Mouse (Mus musculus): ENCODE data around the gene Gga1. TPM values are rescaled to one million over a fixed set of nuclear protein-coding genes. Genes with fewer than 3 reads are reported as not detected.

Gga1 gene
- 33.9 and 44.8 TPM in 2 replicates for polyA plus RNA-seq (2014; fragmentation: Nextera tagmentation; extraction: Ambion mirVana)

GRCm38 (mm10) chr15:78876991-78877809, at the start of gene Gga1:
Gene Gga1 (plus strand): TSS chr15:78877190.
- Histone ChIP-seq H3K36me3 (ENCODE audit: control insufficient read depth, insufficient read depth, low read length) (peaks cover 25% of the 10 kb centered on the region), H3K9me3 (ENCODE audit: control insufficient read depth, low read length) (no peaks in the 10 kb centered on the region), H3K27me3 (ENCODE audit: control insufficient read depth, insufficient read depth, low read length) (no peaks in the 10 kb centered on the region), H3K9ac (ENCODE audit: low read depth, low read length) (peak within 1 kb of the TSS; percentile 89), H3K27ac (ENCODE audit: low read depth, low read length) (peak within 1 kb of the TSS; percentile 99), H3K4me3 (ENCODE audit: low read length) (peak within 1 kb of the TSS; percentile 69), H3K4me1 (ENCODE audit: control insufficient read depth, insufficient read depth, low read length) (peaks cover 12% of the 10 kb centered on the region), H3K4me2 (replicated peaks; ENCODE audit: low read depth, low read length) (peak within 1 kb of the TSS; percentile 92)
- WGBS, result under 1% methylated on average over 66 of the region's 95 CpGs
- peak; percentile 91 for ATAC-seq (ENCODE audit: low FRiP score, low TSS enrichment)

GRCm38 (mm10) chr15:78828315-78828714, 48.7 kb upstream of the Gga1 start:
- no peaks in the 10 kb centered on the region for H3K9me3 ChIP-seq (ENCODE audit: control insufficient read depth, low read length)
- no peak overlapping the region for H3K9ac ChIP-seq (ENCODE audit: low read depth, low read length)
- no peaks in the 10 kb centered on the region for H3K36me3 ChIP-seq (ENCODE audit: control insufficient read depth, insufficient read depth, low read length)
- peaks cover 31% of the 10 kb centered on the region for H3K4me1 ChIP-seq (ENCODE audit: control insufficient read depth, insufficient read depth, low read length)
- no peak for ATAC-seq (ENCODE audit: low FRiP score, low TSS enrichment)
- no peak overlapping the region for H3K4me3 ChIP-seq (ENCODE audit: low read length)
- 20% methylated on average over 5 of the region's 5 CpGs for WGBS
- H3K27ac ChIP-seq (ENCODE audit: low read depth, low read length), result no peak overlapping the region
- no peaks in the 10 kb centered on the region; the same call in 1 of the 2 replicates for H3K27me3 ChIP-seq (ENCODE audit: control insufficient read depth, insufficient read depth, low read length)
- H3K4me2 ChIP-seq (replicated peaks; ENCODE audit: low read depth, low read length), result no peak overlapping the region

- no peak for ATAC-seq (ENCODE audit: low FRiP score, low TSS enrichment)
- Histone ChIP-seq H3K9me3 (ENCODE audit: control insufficient read depth, low read length) (no peaks in the 10 kb centered on the region), H3K36me3 (ENCODE audit: control insufficient read depth, insufficient read depth, low read length) (no peaks in the 10 kb centered on the region), H3K4me3 (ENCODE audit: low read length) (no peak overlapping the region), H3K4me2 (replicated peaks; ENCODE audit: low read depth, low read length) (no peak overlapping the region), H3K27ac (ENCODE audit: low read depth, low read length) (no peak overlapping the region), H3K9ac (ENCODE audit: low read depth, low read length) (no peak overlapping the region), H3K27me3 (ENCODE audit: control insufficient read depth, insufficient read depth, low read length) (no peaks in the 10 kb centered on the region; the same call in 1 of the 2 replicates), H3K4me1 (ENCODE audit: control insufficient read depth, insufficient read depth, low read length) (peaks cover 44% of the 10 kb centered on the region)
- 80% methylated on average over 1 of the region's 1 CpGs for WGBS
Measured at GRCm38 (mm10) chr15:78829636-78830035, 47.4 kb upstream of the Gga1 start.

- Histone ChIP-seq H3K27ac (ENCODE audit: low read depth, low read length) (peak overlapping the region; percentile 87; the same call in 1 of the 2 replicates), H3K36me3 (ENCODE audit: control insufficient read depth, insufficient read depth, low read length) (no peaks in the 10 kb centered on the region), H3K4me1 (ENCODE audit: control insufficient read depth, insufficient read depth, low read length) (peaks cover 58% of the 10 kb centered on the region), H3K4me3 (ENCODE audit: low read length) (no peak overlapping the region), H3K27me3 (ENCODE audit: control insufficient read depth, insufficient read depth, low read length) (no peaks in the 10 kb centered on the region; the same call in 1 of the 2 replicates), H3K4me2 (replicated peaks; ENCODE audit: low read depth, low read length) (no peak overlapping the region), H3K9me3 (ENCODE audit: control insufficient read depth, low read length) (no peaks in the 10 kb centered on the region), H3K9ac (ENCODE audit: low read depth, low read length) (no peak overlapping the region)
- no peak for ATAC-seq (ENCODE audit: low FRiP score, low TSS enrichment)
- WGBS, result 47% methylated on average over 10 of the region's 10 CpGs
Measured at GRCm38 (mm10) chr15:78830742-78831719, 46.0 kb upstream of the Gga1 start.

- H3K27ac ChIP-seq (ENCODE audit: low read depth, low read length), result peak overlapping the region; percentile 87
- H3K9me3 ChIP-seq (ENCODE audit: control insufficient read depth, low read length), result no peaks in the 10 kb centered on the region
- peak; percentile 60 for ATAC-seq (ENCODE audit: low FRiP score, low TSS enrichment)
- WGBS, result 36% methylated on average over 18 of the region's 19 CpGs
- H3K4me2 ChIP-seq (replicated peaks; ENCODE audit: low read depth, low read length), result peak overlapping the region; percentile 17; the same call in 1 of the 2 replicates
- no peaks in the 10 kb centered on the region; the same call in 1 of the 2 replicates for H3K27me3 ChIP-seq (ENCODE audit: control insufficient read depth, insufficient read depth, low read length)
- peak overlapping the region; percentile 7; the same call in 1 of the 2 replicates for H3K9ac ChIP-seq (ENCODE audit: low read depth, low read length)
- H3K4me3 ChIP-seq (ENCODE audit: low read length), result no peak overlapping the region
- H3K4me1 ChIP-seq (ENCODE audit: control insufficient read depth, insufficient read depth, low read length), result peaks cover 59% of the 10 kb centered on the region
- no peaks in the 10 kb centered on the region for H3K36me3 ChIP-seq (ENCODE audit: control insufficient read depth, insufficient read depth, low read length)
Measured at GRCm38 (mm10) chr15:78831720-78832657, 45.0 kb upstream of the Gga1 start.

GRCm38 (mm10) chr15:78832701-78833123, 44.3 kb upstream of the Gga1 start:
- H3K36me3 ChIP-seq (ENCODE audit: control insufficient read depth, insufficient read depth, low read length), result no peaks in the 10 kb centered on the region
- peak; percentile 47 for ATAC-seq (ENCODE audit: low FRiP score, low TSS enrichment)
- H3K4me1 ChIP-seq (ENCODE audit: control insufficient read depth, insufficient read depth, low read length), result peaks cover 58% of the 10 kb centered on the region
- peak overlapping the region; percentile 87 for H3K27ac ChIP-seq (ENCODE audit: low read depth, low read length)
- H3K27me3 ChIP-seq (ENCODE audit: control insufficient read depth, insufficient read depth, low read length), result no peaks in the 10 kb centered on the region
- WGBS, result 20% methylated on average over 14 of the region's 14 CpGs
- peak overlapping the region; percentile 11; the same call in 1 of the 2 replicates for H3K4me2 ChIP-seq (replicated peaks; ENCODE audit: low read depth, low read length)
- peak overlapping the region; percentile 42; the same call in 1 of the 2 replicates for H3K9ac ChIP-seq (ENCODE audit: low read depth, low read length)
- no peaks in the 10 kb centered on the region for H3K9me3 ChIP-seq (ENCODE audit: control insufficient read depth, low read length)
- H3K4me3 ChIP-seq (ENCODE audit: low read length), result no peak overlapping the region

DNA sequence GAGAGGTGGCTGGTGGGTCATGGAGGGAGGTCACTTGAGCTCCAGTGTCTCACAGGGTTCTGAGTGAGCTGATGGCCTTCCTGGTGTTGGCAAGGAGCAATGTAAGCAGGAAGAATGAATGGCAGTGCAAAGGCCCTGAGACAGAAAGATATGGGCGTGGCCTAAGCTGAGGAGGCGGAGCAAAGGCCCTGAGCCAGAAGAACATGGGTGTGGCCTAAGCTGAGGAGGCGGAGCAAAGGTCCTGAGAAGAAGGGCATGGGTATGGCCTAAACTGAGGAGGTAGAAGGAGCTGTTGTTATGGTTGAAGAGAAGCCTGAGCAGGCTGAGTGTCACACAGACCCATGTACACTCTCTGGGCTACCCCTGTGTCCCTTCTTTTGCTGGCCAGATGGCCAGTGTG, 43.4 kb upstream of the Gga1 start:
- 88% methylated on average over 3 of the region's 3 CpGs for WGBS
- Histone ChIP-seq H3K36me3 (ENCODE audit: control insufficient read depth, insufficient read depth, low read length) (no peaks in the 10 kb centered on the region), H3K9me3 (ENCODE audit: control insufficient read depth, low read length) (no peaks in the 10 kb centered on the region), H3K4me3 (ENCODE audit: low read length) (no peak overlapping the region), H3K27ac (ENCODE audit: low read depth, low read length) (peak overlapping the region; percentile 87), H3K27me3 (ENCODE audit: control insufficient read depth, insufficient read depth, low read length) (no peaks in the 10 kb centered on the region), H3K4me1 (ENCODE audit: control insufficient read depth, insufficient read depth, low read length) (peaks cover 58% of the 10 kb centered on the region), H3K4me2 (replicated peaks; ENCODE audit: low read depth, low read length) (no peak overlapping the region), H3K9ac (ENCODE audit: low read depth, low read length) (no peak overlapping the region)
- no peak for ATAC-seq (ENCODE audit: low FRiP score, low TSS enrichment)

Measured in kidney, embryonic 14.5 days (tissue).